Mouse (Mus musculus) macrophage (primary cell): ENCODE data around the gene Fam160b1. TPM values are rescaled to one million over a fixed set of nuclear protein-coding genes. Genes with fewer than 3 reads are reported as not detected.

Experiments used
- H3K27ac ChIP-seq: fragments of 350-480 bp; formaldehyde crosslinking; 2 replicates; pipeline ENCODE4 v1.9.0; 2021
- H3K36me3 ChIP-seq: fragments of 350-480 bp; formaldehyde crosslinking; 2 replicates; pipeline ENCODE4 v1.9.0; 2021; ENCODE audit errors: inconsistent target
- H3K4me3 ChIP-seq: fragments of 350-480 bp; formaldehyde crosslinking; 2 replicates; pipeline ENCODE4 v1.9.0; 2021; ENCODE audit errors: inconsistent target
- H3K79me2 ChIP-seq: fragments of 350-480 bp; formaldehyde crosslinking; 2 replicates; pipeline ENCODE4 v1.9.0; 2021; ENCODE audit errors: inconsistent target
- WGBS: methylation state at CpG from one replicate; pipeline ENCODE4 v1.1.7; 2026; ENCODE audit warnings: inconsistent platforms; ENCODE audit not compliant: missing documents; 5-methylcytosine and 5-hydroxymethylcytosine counted together
- polyA plus RNA-seq: library from polyadenylated mRNA; stranded (reverse); fragments of 250-400 nt; gene quantifications from 3 replicates; pipeline ENCODE4 v1.2.4, GENCODE M21; 2018; ENCODE audit warnings: inconsistent platforms

Fam160b1 gene
- polyA plus RNA-seq, 1 experiment from 2014 or later, result 14.8 TPM

DNA sequence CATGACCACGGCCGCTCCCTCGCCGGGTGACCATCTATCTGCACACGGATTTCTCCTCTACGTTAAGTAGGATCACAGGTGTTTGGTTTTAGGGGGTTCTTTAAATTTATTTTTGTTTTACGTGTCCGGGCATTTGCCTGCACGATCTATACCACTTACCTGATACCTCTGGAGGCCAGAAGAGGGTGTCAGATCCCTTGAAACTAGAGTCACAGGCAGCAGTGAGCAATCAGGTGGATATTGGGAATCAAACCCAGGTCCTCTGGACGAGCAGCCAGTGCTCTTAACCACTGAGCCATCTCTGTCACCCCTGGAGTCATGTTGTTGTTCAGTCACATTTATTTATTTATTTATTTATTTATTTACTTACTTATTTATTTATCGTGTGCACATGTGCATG, 30.2 kb upstream of the Fam160b1 start:
- Histone ChIP-seq H3K27ac (no peak overlapping the region), H3K36me3 (no peaks in the 10 kb centered on the region), H3K79me2 (no peaks in the 10 kb centered on the region), H3K4me3 (no peak overlapping the region)
- WGBS, result 69% methylated on average over 11 of the region's 11 CpGs

DNA sequence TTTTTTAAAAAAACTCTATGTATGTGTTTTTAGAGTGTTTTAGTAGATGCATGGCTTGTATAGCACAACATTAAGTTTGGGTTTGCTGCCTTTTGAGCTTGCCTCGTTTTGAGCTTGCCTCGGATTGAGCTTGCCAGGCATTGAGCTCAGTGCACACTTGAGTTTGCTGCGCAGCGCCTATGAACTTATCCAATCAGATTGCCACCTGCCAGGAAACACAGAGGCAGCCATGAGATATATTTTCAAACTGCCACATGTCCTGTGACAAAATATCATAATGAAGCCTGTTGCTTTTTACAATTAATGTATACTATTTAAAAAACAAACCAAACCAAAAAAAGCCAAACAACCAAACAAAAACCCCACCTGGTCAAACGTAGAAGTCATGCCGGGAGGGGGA, 29.2 kb upstream of the Fam160b1 start:
- H3K36me3 ChIP-seq, result no peaks in the 10 kb centered on the region
- H3K79me2 ChIP-seq, result no peaks in the 10 kb centered on the region
- no peak overlapping the region for H3K27ac ChIP-seq
- 92% methylated on average over 5 of the region's 6 CpGs for WGBS
- no peak overlapping the region for H3K4me3 ChIP-seq

DNA sequence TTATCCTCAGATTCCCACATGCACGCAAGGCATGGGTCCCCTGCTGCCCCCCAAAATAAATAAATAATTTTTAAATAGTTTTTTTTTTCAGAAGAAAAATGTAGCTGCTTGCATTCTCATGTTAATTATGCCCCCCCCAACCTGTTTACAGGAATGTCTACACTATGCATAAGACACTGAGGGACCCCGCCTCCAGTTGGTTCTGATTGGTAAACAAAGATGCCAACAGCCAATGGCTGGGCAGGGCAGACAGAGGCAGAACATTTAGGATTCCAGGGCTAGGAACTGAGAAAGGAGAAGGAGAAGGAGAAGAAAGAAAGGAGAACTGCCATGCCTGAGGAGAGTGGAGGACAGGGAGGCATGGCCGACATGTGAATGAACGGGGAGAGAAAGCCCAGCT, 27.1 kb upstream of the Fam160b1 start:
- 92% methylated on average over 4 of the region's 4 CpGs for WGBS
- Histone ChIP-seq H3K36me3 (no peaks in the 10 kb centered on the region), H3K79me2 (no peaks in the 10 kb centered on the region), H3K4me3 (no peak overlapping the region), H3K27ac (no peak overlapping the region)

DNA sequence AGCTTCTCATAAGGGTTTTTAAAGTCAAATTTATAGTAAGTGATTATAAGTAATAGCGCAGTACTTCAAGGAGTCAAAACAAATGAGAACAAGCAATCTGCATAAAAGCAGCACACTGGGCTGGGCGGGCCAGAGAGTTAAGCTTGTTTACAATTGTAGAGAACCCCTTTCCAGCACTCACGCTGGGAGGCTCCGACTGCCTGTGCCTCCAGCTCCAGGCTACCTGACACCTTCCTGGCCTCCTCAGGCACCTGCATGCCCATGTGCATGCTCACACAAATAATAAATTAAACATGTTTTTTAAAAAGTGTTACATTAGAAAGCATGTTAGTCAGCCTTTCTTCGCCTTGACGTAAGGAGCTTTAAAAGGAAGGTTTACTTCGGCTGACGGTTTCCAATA, 25.3 kb upstream of the Fam160b1 start:
- Histone ChIP-seq H3K27ac (no peak overlapping the region), H3K4me3 (no peak overlapping the region), H3K79me2 (no peaks in the 10 kb centered on the region), H3K36me3 (no peaks in the 10 kb centered on the region)
- WGBS, result 91% methylated on average over 8 of the region's 8 CpGs

DNA sequence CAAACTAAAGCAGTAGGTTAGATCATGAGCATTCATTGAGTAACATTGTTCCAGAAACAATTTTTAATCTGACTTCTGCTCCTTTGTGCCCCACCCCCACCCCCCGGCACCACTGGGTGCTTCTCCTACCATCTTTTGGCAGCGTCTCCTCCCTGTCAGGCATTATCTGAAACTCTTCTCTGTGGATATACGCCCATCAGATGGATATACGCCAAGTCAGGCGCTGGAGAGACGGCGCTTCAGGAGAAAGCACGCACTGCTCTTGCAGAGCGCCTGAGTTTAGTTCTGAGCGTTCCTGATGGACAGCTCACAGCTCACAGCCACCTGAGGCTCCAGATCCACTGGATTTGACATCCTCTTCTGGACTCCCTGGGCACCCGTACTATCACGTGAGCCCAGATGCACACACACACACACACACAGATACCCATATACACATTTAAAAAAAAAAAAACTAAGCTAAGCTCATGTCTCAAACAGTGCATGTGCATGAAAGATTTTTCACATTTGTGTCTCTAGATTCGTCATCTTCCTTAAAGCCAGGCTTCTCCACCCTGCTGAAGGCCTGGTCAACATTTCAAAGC, 21.1 kb upstream of the Fam160b1 start:
- Histone ChIP-seq H3K27ac (no peak overlapping the region), H3K79me2 (no peaks in the 10 kb centered on the region), H3K36me3 (no peaks in the 10 kb centered on the region), H3K4me3 (no peak overlapping the region)
- WGBS, result 94% methylated on average over 11 of the region's 13 CpGs

DNA sequence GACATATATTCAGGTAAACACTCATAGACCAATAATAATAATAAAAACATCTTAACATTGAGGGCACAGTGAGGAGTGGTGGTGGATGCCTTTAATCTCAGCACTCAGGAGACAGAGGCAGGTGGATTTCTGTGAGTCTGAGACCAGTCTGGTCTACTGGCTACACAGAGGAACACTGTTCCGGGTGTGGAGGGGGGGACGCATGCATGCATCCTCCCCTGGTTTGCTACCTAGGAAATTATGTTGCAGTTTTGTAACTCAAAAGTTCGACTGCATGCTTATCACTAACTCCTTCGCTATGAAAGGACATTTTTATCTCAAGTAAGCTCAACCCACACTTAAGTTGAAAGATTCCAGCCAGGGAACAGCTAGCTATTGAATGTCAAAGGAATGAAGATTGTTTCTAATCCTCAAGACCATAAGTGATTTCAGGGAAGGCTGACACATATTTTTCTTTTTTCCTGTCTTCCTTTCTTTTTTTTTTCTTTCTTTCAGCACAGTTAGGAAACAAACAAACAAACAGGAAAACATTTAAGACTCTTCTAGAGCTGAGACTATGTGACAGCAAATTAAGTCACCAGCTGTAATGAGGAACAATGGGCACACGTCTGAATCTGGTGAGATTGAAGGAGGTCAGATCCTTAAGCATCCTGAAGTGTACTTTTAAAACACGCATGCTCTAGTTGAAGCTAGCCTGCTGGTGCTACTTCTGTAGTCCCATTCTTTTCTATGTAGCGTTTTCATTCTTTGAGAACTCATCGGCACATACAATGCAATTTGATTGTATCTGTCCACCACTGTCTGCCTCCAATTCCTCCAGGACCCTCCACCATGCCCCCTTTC, 19.4 kb upstream of the Fam160b1 start:
- H3K36me3 ChIP-seq, result no peaks in the 10 kb centered on the region
- H3K4me3 ChIP-seq, result no peak overlapping the region
- no peak overlapping the region for H3K27ac ChIP-seq
- no peaks in the 10 kb centered on the region for H3K79me2 ChIP-seq
- 86% methylated on average over 8 of the region's 8 CpGs for WGBS

DNA sequence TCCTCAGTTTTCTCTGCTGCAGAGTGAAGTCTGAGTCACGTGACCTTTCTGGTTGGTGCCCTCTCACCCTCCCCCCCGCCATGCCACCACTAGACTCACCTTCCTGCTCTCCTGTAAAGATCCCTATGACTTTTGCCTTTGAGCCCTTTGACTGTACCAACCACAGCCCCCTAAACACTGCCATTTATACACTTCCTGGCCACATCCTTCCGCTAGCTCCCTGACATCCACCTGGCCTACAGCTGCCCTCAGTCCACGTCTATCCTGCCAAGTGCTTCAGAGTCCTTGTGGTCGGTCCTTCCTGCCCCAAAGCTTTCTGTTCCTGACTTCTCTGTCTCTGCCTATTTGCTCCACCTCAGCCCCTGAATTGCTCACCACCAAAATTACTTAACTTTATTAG, 16.6 kb upstream of the Fam160b1 start:
- H3K79me2 ChIP-seq, result no peaks in the 10 kb centered on the region
- no peak overlapping the region for H3K4me3 ChIP-seq
- 35% methylated on average over 5 of the region's 5 CpGs for WGBS
- no peak overlapping the region for H3K27ac ChIP-seq
- no peaks in the 10 kb centered on the region for H3K36me3 ChIP-seq

DNA sequence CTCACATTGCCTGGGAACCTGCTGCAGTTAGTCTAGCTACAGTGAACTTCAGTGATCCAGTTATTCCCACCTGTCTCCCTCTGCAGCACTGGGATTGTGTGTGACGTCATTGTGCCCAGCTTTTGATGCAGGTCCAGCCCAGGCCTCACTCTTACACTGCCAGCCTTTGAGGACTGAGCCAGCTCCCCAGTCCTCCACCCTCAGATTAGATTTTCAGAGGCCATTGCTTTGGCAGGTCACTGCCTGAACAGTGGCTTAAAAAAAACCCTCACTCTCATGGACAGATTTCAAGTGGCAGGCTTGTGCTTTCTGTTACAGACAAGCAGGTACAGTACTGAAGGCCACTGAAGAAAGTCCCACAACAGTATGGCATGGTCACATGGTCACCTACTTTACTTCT, 15.8 kb upstream of the Fam160b1 start:
- Histone ChIP-seq H3K4me3 (no peak overlapping the region), H3K36me3 (no peaks in the 10 kb centered on the region), H3K79me2 (no peaks in the 10 kb centered on the region), H3K27ac (no peak overlapping the region)
- WGBS, result 89% methylated on average over 1 of the region's 1 CpGs

DNA sequence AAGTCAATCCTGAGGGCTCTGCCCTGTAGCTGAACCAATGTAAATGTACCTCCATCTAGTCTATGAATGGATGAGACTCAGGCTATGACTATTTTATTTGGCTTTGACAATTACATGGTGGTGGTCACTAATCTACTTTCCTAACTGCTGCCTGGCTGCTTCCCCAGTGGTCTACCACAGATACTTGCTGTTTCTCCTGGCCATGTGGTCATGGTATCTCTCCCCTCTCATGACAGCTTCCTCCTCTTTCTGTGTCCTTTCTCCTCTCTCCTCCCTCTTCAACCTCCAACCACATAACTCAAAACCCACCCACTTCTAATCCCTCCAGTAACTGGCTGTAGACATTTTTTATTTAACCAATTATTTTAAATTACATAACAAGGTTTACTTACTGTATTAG, 11.4 kb upstream of the Fam160b1 start:
- Histone ChIP-seq H3K79me2 (no peaks in the 10 kb centered on the region), H3K27ac (no peak overlapping the region), H3K4me3 (no peak overlapping the region), H3K36me3 (no peaks in the 10 kb centered on the region)

DNA sequence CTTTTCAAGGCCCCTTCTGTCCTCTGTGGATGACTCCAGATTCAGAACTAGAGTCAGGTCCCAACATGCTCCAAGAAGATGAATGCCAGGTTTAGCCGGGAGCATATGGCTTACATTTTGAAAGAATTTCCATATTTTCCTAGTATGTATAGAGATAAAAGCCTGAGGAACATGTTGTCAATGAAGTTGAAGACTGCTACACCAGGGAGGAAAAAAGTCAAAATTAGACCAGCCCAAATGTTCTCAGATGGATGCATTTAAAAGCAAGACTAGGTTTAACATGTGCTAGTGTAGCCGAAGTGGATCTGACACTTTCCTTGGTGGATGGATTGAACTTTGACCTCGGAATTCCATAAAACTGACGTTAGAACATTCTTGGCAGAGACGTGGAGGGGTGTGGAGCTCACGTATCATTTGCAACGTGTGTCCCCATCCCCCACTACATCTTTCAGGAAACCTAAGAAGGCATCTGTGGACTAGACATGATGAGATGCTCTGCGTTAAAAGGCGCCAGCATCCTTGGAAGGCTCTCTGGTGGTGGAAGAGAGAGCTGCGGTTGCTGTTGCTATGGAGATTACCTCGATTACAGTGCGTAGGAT, 8.0 kb upstream of the Fam160b1 start:
- Histone ChIP-seq H3K79me2 (peaks cover 7% of the 10 kb centered on the region), H3K36me3 (no peaks in the 10 kb centered on the region), H3K4me3 (no peak overlapping the region), H3K27ac (no peak overlapping the region)
- WGBS, result 95% methylated on average over 12 of the region's 12 CpGs

DNA sequence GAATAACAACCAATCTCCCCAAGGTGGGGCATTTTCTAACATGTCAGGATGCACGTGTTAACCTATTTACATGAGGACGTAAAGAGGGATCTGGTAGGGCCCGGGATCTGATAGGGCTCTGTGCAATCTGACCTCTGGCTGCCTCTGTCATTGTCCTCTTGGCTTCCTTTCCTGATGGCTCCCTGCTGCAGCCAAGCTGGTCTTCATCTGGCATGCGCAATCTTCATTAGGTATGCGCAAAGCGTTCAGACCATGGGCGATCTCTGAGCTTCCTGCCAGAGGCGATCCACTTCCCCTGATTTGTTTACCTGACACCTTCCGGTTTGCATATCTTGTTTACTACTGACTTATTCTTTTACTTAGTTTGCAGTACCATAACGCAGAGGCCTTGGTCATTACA, 7.3 kb upstream of the Fam160b1 start:
- no peak overlapping the region for H3K27ac ChIP-seq
- no peaks in the 10 kb centered on the region for H3K36me3 ChIP-seq
- H3K4me3 ChIP-seq, result no peak overlapping the region
- 94% methylated on average over 9 of the region's 10 CpGs for WGBS
- H3K79me2 ChIP-seq, result peaks cover 15% of the 10 kb centered on the region

DNA sequence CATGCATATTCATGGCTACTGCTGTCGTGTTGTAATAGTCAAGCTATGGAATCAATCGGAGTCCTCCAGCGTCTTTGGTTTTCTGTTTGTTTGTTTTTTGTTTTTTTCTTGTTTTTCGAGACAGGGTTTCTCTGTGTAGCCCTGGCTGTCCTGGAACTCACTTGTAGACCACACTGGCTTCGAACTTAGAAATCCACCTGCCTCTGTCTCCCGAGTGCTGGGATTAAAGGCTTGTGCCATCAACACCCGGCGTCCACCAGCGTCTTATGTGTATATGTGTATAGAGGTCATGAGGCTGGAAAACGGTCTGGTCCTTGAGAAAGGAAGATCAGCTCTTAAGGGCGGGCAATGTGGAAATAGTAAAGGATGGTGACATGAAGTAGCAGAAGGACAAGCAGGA, 6.4 kb upstream of the Fam160b1 start:
- Histone ChIP-seq H3K79me2 (peaks cover 20% of the 10 kb centered on the region), H3K4me3 (no peak overlapping the region), H3K27ac (no peak overlapping the region), H3K36me3 (no peaks in the 10 kb centered on the region)
- 89% methylated on average over 11 of the region's 11 CpGs for WGBS

DNA sequence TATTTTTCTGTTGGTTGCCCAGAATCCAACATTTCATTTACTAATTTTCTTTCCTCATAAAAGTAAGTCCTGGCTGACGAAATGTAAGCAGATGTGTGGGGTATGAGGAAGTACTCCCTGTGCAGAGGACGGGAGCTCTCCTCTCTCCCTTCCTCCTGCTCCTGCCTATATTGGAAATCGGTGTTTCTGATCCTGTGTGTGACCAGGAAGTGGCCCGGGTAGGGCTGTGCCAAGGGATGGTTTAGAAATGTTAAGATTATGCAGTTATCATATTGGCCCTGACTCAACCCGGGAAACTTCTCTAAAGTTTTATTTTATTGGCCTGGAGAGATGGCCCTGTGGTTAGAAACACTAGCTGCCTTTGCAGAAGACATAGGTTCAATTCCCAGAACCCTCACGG, 5.8 kb upstream of the Fam160b1 start:
- Histone ChIP-seq H3K4me3 (no peak overlapping the region), H3K36me3 (no peaks in the 10 kb centered on the region), H3K79me2 (peaks cover 27% of the 10 kb centered on the region), H3K27ac (peak overlapping the region; percentile 76)
- WGBS, result 11% methylated on average over 6 of the region's 6 CpGs

DNA sequence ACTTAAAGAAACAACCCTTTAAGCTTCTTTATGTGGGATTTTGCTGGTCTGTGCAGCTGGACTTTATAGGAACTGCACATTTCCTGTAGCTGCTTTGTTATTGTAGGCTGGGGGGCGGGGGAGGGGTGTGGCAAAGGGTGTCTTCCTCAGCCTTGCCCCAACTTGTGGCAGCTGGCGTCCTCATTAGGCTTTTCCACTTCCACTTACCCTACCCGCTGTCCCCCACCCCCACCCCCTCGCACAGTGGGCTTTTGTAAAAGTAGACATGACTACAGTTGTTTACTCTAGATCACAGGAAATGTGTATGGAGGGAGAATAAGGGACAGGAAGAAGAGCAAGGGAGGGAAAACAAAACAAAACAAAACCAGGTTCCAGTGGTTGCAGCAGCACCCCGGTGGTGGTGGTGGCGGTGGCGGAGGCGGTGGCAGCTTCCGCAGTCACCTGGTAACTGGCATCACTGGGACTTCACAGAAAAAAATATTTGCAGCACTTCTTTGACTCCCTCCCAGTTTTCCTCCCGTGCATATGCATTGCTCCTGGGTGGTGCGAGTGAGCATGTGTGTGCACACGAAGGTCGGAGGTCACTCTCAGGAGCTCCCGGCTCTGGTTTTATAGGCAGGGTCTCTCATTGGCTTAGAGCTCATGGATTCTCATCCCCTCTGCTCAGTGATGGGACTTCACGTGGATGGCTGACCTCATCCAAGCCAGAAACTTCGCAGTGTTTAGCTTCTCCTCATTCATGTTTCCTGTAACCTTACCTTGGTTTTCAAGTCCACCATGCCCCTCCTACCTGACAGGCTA, 4.8 kb upstream of the Fam160b1 start:
- no peaks in the 10 kb centered on the region for H3K36me3 ChIP-seq
- peaks cover 30% of the 10 kb centered on the region for H3K79me2 ChIP-seq
- H3K27ac ChIP-seq, result peak overlapping the region; percentile 76
- peak overlapping the region; percentile 24 for H3K4me3 ChIP-seq
- WGBS, result 3% methylated on average over 8 of the region's 16 CpGs

DNA sequence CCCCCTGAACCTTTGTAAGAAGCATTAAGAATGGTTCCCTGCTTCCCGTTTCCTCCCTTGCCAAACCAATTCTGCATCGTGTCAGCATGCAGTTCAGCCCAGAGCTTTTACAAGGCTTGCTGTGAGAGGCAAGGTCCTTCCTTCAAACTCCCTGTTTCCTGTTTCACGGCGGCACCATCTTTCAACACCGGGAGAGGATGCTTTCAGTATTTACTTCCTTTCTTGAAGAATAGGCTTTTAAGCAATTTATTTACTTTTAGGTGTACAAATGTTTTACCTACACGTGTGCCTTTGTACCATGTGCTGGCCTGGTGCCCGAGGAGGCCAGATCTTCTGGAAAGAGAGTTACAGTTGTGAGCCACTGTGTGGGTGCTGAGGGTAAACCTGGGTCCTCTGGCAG, 4.2 kb upstream of the Fam160b1 start:
- peak overlapping the region; percentile 76 for H3K27ac ChIP-seq
- WGBS, result 4% methylated on average over 7 of the region's 7 CpGs
- H3K79me2 ChIP-seq, result peaks cover 30% of the 10 kb centered on the region
- peak overlapping the region; percentile 24; the same call in 1 of the 2 replicates for H3K4me3 ChIP-seq
- no peaks in the 10 kb centered on the region for H3K36me3 ChIP-seq
